Mouse (Mus musculus): ENCODE measurements around the gene Hspa4. TPM values are rescaled to one million over a fixed set of nuclear protein-coding genes. Genes with fewer than 3 reads are reported as not detected.

The Hspa4 gene
- polyA plus RNA-seq, 1 experiment from 2014 or later: 112 TPM

GRCm38 (mm10) chr11:53252186-53253119 lies 47.8 kb downstream of the Hspa4 start:
- H3K4me3 ChIP-seq (ENCODE audit: low read depth, low read length): no peak overlapping the region
- H3K9me3 ChIP-seq (ENCODE audit: control insufficient read depth, low read length): no peaks in the 10 kb centered on the region
- peak overlapping the region; percentile 72 for H3K27ac ChIP-seq (ENCODE audit: low read depth, low read length)
- no peaks in the 10 kb centered on the region for H3K27me3 ChIP-seq (ENCODE audit: control insufficient read depth, insufficient read depth, low read length)
- no peaks in the 10 kb centered on the region for H3K4me1 ChIP-seq (replicated peaks; ENCODE audit: control insufficient read depth, insufficient read depth, low read length)
- no peaks in the 10 kb centered on the region for H3K36me3 ChIP-seq (ENCODE audit: control insufficient read depth, insufficient read depth, low read length)
- ATAC-seq (ENCODE audit: low FRiP score) (peak; percentile 79), DNase-seq (ENCODE audit: low spot score) (peak; percentile 47)
- H3K4me2 ChIP-seq (replicated peaks; ENCODE audit: low read depth, low read length): no peak overlapping the region
- H3K9ac ChIP-seq (ENCODE audit: low read depth, low read length): no peak overlapping the region
- 68% methylated on average over 12 of the region's 12 CpGs for WGBS

GRCm38 (mm10) chr11:53250796-53251195 lies 49.5 kb downstream of the Hspa4 start:
- 90% methylated on average over 14 of the region's 14 CpGs for WGBS
- H3K9ac ChIP-seq (ENCODE audit: low read depth, low read length): no peak overlapping the region
- no peak overlapping the region for H3K27ac ChIP-seq (ENCODE audit: low read depth, low read length)
- H3K4me3 ChIP-seq (ENCODE audit: low read depth, low read length): no peak overlapping the region
- H3K4me2 ChIP-seq (replicated peaks; ENCODE audit: low read depth, low read length): no peak overlapping the region
- H3K4me1 ChIP-seq (replicated peaks; ENCODE audit: control insufficient read depth, insufficient read depth, low read length): no peaks in the 10 kb centered on the region
- no peak for DNase-seq (ENCODE audit: low spot score)
- H3K36me3 ChIP-seq (ENCODE audit: control insufficient read depth, insufficient read depth, low read length): no peaks in the 10 kb centered on the region
- H3K9me3 ChIP-seq (ENCODE audit: control insufficient read depth, low read length): no peaks in the 10 kb centered on the region
- no peaks in the 10 kb centered on the region for H3K27me3 ChIP-seq (ENCODE audit: control insufficient read depth, insufficient read depth, low read length)
- ATAC-seq (ENCODE audit: low FRiP score): no peak

GRCm38 (mm10) chr11:53249686-53250085 lies 50.6 kb downstream of the Hspa4 start:
- ATAC-seq (ENCODE audit: low FRiP score) (no peak), DNase-seq (ENCODE audit: low spot score) (no peak)
- Histone ChIP-seq H3K27me3 (ENCODE audit: control insufficient read depth, insufficient read depth, low read length) (no peaks in the 10 kb centered on the region), H3K27ac (ENCODE audit: low read depth, low read length) (no peak overlapping the region), H3K9me3 (ENCODE audit: control insufficient read depth, low read length) (no peaks in the 10 kb centered on the region), H3K9ac (ENCODE audit: low read depth, low read length) (no peak overlapping the region), H3K4me1 (replicated peaks; ENCODE audit: control insufficient read depth, insufficient read depth, low read length) (no peaks in the 10 kb centered on the region), H3K4me2 (replicated peaks; ENCODE audit: low read depth, low read length) (no peak overlapping the region), H3K36me3 (ENCODE audit: control insufficient read depth, insufficient read depth, low read length) (no peaks in the 10 kb centered on the region), H3K4me3 (ENCODE audit: low read depth, low read length) (no peak overlapping the region)
- WGBS: 77% methylated on average over 5 of the region's 5 CpGs

DNA sequence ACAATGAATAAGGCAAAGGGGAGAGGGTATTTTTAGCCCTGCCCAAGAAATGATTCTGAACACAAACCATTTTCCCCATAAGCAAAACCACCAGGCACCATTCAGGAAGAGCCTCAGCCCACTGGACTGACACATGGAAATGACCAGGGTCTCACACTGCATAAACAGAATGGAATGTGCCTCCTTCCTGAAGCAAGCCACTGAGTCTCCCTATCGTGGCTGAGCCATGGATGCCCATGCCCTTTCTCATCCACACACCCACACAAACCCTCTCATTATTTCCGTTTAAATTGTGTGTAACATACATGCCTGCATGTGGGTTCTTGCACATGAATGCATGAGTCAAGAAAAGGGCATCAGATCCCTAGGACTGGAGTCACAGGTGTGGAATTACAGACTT lies 54.7 kb downstream of the Hspa4 start:
- no peaks in the 10 kb centered on the region for H3K36me3 ChIP-seq (ENCODE audit: control insufficient read depth, insufficient read depth, low read length)
- no peaks in the 10 kb centered on the region for H3K4me1 ChIP-seq (replicated peaks; ENCODE audit: control insufficient read depth, insufficient read depth, low read length)
- WGBS: 71% methylated on average over 2 of the region's 2 CpGs
- H3K4me2 ChIP-seq (replicated peaks; ENCODE audit: low read depth, low read length): no peak overlapping the region
- no peaks in the 10 kb centered on the region for H3K9me3 ChIP-seq (ENCODE audit: control insufficient read depth, low read length)
- no peaks in the 10 kb centered on the region for H3K27me3 ChIP-seq (ENCODE audit: control insufficient read depth, insufficient read depth, low read length)
- H3K9ac ChIP-seq (ENCODE audit: low read depth, low read length): no peak overlapping the region
- ATAC-seq (ENCODE audit: low FRiP score) (no peak), DNase-seq (ENCODE audit: low spot score) (no peak)
- H3K27ac ChIP-seq (ENCODE audit: low read depth, low read length): no peak overlapping the region
- H3K4me3 ChIP-seq (ENCODE audit: low read depth, low read length): no peak overlapping the region

DNA sequence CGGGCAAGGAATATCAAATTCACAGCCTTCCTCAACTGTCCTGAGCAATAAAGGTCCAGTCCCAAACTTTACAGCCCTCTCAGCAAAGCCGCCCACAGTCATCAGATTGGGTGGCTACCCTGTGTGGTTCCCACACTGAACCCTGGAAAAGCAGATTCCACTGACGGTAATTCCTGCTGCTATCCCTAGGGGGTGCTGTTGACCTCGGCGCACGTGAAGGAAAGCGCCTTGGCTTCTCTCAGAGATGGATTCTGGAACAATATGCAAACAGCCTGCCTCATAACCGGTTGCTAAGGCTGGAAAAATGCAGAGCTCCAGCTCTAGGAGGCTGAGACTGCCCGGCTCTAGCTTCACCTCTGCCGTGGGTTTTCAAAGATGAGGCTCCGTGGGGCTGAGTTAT lies 57.1 kb downstream of the Hspa4 start:
- H3K4me3 ChIP-seq (ENCODE audit: low read depth, low read length): no peak overlapping the region
- no peaks in the 10 kb centered on the region for H3K4me1 ChIP-seq (replicated peaks; ENCODE audit: control insufficient read depth, insufficient read depth, low read length)
- H3K4me2 ChIP-seq (replicated peaks; ENCODE audit: low read depth, low read length): no peak overlapping the region
- H3K36me3 ChIP-seq (ENCODE audit: control insufficient read depth, insufficient read depth, low read length): no peaks in the 10 kb centered on the region
- ATAC-seq (ENCODE audit: low FRiP score): no peak
- 49% methylated on average over 11 of the region's 11 CpGs for WGBS
- peak; percentile 68 for DNase-seq (ENCODE audit: low spot score)
- H3K27me3 ChIP-seq (ENCODE audit: control insufficient read depth, insufficient read depth, low read length): no peaks in the 10 kb centered on the region
- H3K27ac ChIP-seq (ENCODE audit: low read depth, low read length): no peak overlapping the region
- no peaks in the 10 kb centered on the region for H3K9me3 ChIP-seq (ENCODE audit: control insufficient read depth, low read length)
- no peak overlapping the region for H3K9ac ChIP-seq (ENCODE audit: low read depth, low read length)

DNA sequence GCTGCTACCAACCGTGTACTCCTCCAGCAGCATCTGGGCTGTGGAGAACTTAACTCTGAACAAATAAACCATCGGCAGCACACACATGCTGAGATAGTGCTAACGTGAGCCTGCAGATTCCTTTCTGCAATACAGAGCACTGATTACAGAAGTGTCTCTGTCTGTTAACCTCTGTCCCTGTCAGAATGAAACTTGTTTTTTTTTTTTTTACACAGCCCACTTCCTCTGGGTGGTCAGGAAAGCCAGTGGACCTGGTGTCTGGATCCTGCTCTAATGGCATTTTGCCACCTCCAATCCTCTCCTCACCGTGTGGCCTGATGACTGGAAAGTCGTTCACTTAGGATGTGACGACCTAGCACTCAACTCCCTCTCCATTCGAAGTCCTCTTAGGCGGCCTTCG lies 66.7 kb downstream of the Hspa4 start:
- Histone ChIP-seq H3K4me3 (ENCODE audit: low read depth, low read length) (no peak overlapping the region), H3K27ac (ENCODE audit: low read depth, low read length) (no peak overlapping the region), H3K4me1 (replicated peaks; ENCODE audit: control insufficient read depth, insufficient read depth, low read length) (no peaks in the 10 kb centered on the region), H3K36me3 (ENCODE audit: control insufficient read depth, insufficient read depth, low read length) (no peaks in the 10 kb centered on the region), H3K9ac (ENCODE audit: low read depth, low read length) (no peak overlapping the region), H3K4me2 (replicated peaks; ENCODE audit: low read depth, low read length) (no peak overlapping the region), H3K27me3 (ENCODE audit: control insufficient read depth, insufficient read depth, low read length) (no peaks in the 10 kb centered on the region), H3K9me3 (ENCODE audit: control insufficient read depth, low read length) (no peaks in the 10 kb centered on the region)
- WGBS: 82% methylated on average over 9 of the region's 9 CpGs
- ATAC-seq (ENCODE audit: low FRiP score): no peak
- no peak for DNase-seq (ENCODE audit: low spot score)

DNA sequence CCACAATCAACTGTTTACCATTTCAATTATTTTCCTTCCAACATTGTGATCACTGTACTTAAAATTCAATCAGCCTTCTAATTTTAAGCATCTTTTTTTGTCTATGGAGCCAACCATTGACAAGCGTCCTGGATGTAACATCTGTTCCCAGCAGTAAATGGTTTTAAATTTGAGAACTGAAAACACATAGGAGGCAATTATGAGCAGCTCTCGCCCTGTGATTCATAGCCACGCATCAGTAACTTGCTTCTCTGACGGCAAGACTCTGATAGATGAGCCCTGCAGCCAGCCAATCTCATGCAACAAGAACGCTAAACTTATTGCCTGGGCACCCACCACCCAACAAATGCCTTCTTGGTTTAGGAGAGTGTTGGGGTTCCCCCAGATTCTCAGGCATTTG lies 68.4 kb downstream of the Hspa4 start:
- H3K27me3 ChIP-seq (ENCODE audit: control insufficient read depth, insufficient read depth, low read length): no peaks in the 10 kb centered on the region
- H3K4me1 ChIP-seq (replicated peaks; ENCODE audit: control insufficient read depth, insufficient read depth, low read length): no peaks in the 10 kb centered on the region
- 85% methylated on average over 5 of the region's 5 CpGs for WGBS
- no peak for DNase-seq (ENCODE audit: low spot score)
- no peak for ATAC-seq (ENCODE audit: low FRiP score)
- H3K4me2 ChIP-seq (replicated peaks; ENCODE audit: low read depth, low read length): no peak overlapping the region
- H3K9ac ChIP-seq (ENCODE audit: low read depth, low read length): no peak overlapping the region
- H3K4me3 ChIP-seq (ENCODE audit: low read depth, low read length): no peak overlapping the region
- H3K36me3 ChIP-seq (ENCODE audit: control insufficient read depth, insufficient read depth, low read length): no peaks in the 10 kb centered on the region
- H3K9me3 ChIP-seq (ENCODE audit: control insufficient read depth, low read length): no peaks in the 10 kb centered on the region
- H3K27ac ChIP-seq (ENCODE audit: low read depth, low read length): no peak overlapping the region

GRCm38 (mm10) chr11:53229011-53229410 lies 71.2 kb downstream of the Hspa4 start:
- WGBS: 79% methylated on average over 3 of the region's 3 CpGs
- no peaks in the 10 kb centered on the region for H3K4me1 ChIP-seq (replicated peaks; ENCODE audit: control insufficient read depth, insufficient read depth, low read length)
- no peak for ATAC-seq (ENCODE audit: low FRiP score)
- no peak for DNase-seq (ENCODE audit: low spot score)
- H3K4me3 ChIP-seq (ENCODE audit: low read depth, low read length): no peak overlapping the region
- no peaks in the 10 kb centered on the region for H3K27me3 ChIP-seq (ENCODE audit: control insufficient read depth, insufficient read depth, low read length)
- no peaks in the 10 kb centered on the region for H3K36me3 ChIP-seq (ENCODE audit: control insufficient read depth, insufficient read depth, low read length)
- H3K4me2 ChIP-seq (replicated peaks; ENCODE audit: low read depth, low read length): no peak overlapping the region
- no peaks in the 10 kb centered on the region for H3K9me3 ChIP-seq (ENCODE audit: control insufficient read depth, low read length)
- no peak overlapping the region for H3K27ac ChIP-seq (ENCODE audit: low read depth, low read length)
- no peak overlapping the region for H3K9ac ChIP-seq (ENCODE audit: low read depth, low read length)

DNA sequence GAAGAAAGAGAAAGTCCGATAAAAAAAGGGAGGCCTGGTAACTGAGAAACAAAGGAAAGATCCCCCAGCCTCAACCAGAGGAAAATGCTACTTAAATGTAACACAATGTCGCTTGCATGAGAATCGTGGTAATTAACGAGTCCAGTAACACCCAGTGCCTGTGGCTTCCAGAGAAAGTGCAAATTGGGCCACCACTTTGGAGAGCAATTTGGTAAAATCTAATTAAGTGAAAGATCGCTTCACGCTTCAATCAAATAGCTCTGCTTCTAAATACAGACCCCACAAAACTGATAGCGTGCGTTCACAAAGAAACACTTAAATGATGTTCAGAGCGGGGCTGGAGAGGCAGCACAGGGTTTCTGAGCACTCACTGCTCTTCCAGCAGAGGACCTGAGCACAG lies 89.4 kb downstream of the Hspa4 start:
- H3K27ac ChIP-seq (ENCODE audit: low read depth, low read length): no peak overlapping the region
- H3K9me3 ChIP-seq (ENCODE audit: control insufficient read depth, low read length): no peaks in the 10 kb centered on the region
- no peaks in the 10 kb centered on the region for H3K4me1 ChIP-seq (replicated peaks; ENCODE audit: control insufficient read depth, insufficient read depth, low read length)
- ATAC-seq (ENCODE audit: low FRiP score): no peak
- no peak overlapping the region for H3K4me2 ChIP-seq (replicated peaks; ENCODE audit: low read depth, low read length)
- no peaks in the 10 kb centered on the region for H3K27me3 ChIP-seq (ENCODE audit: control insufficient read depth, insufficient read depth, low read length)
- H3K9ac ChIP-seq (ENCODE audit: low read depth, low read length): no peak overlapping the region
- no peaks in the 10 kb centered on the region for H3K36me3 ChIP-seq (ENCODE audit: control insufficient read depth, insufficient read depth, low read length)
- no peak overlapping the region for H3K4me3 ChIP-seq (ENCODE audit: low read depth, low read length)
- no peak for DNase-seq (ENCODE audit: low spot score)
- WGBS: 85% methylated on average over 9 of the region's 9 CpGs

All from hindbrain, embryonic 11.5 days (tissue).